Mouse (Mus musculus) cortical plate, adult 2 months (tissue): ENCODE data around the gene Dad1.

Source experiments
- CTCF ChIP-seq: fragments of 200-500 bp; IDR thresholded peaks from 2 replicates; pipeline ENCODE4 v1.5.1; 2011; ENCODE audit warnings: mild to moderate bottlenecking, control low read depth, low read length; ENCODE audit not compliant: insufficient read depth; ENCODE audit errors: extremely low read depth
- POLR2A ChIP-seq: fragments of 200-500 bp; IDR thresholded peaks from 2 replicates; pipeline ENCODE4 v1.6.1; 2011; ENCODE audit warnings: mild to moderate bottlenecking, low read length, control low read depth; ENCODE audit not compliant: insufficient read depth; ENCODE audit errors: extremely low read depth

GRCm38 (mm10) chr14:54200363-54200762 lies 53.5 kb downstream of the Dad1 start:
- no peak for TF ChIP-seq CTCF
- no peak for TF ChIP-seq POLR2A
